Comparison of ENCODE assay signal across 10 mouse cellular contexts in the genomic region with DNA sequence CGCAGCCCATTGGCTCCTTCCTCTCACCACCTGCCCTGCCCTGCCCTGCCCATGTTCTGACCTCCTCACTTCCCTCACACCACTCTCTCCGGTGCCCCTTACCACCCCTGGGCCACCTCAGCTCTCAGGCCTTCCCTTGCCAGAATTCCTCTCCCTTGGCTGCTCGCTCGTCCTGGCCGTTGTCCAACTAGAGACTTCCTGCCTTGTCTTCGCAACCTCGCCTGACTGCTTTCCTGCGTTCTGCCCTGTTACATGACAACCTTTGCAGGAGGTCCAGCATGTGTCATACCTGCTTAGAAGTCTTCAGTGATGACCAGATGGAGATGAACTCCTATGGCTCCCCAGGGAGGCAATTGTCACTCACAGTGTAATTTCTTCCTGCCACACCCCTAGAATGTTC. TPM values are rescaled to one million over a fixed set of nuclear protein-coding genes. Genes with fewer than 3 reads are reported as not detected.
DNase-seq lines count a peak whose midpoint lies in the region; ATAC-seq and TF ChIP-seq lines count a peak whose summit lies in the region.
"Had no signal": no experiment of that assay in that cellular context is flagged by ENCODE, and none has a peak within 500 bp of the region (broad histone marks: within the 10 kb centered on the region; RNA-seq: fewer than 3 reads in every experiment).

No protein-coding gene starts in this region.

- no peak for TF ChIP-seq EP300 in heart, adult 2 months (IDR thresholded peaks at IDR 0.05; ENCODE audit: insufficient read depth, low read depth, low read length)

- H3K4me1 ChIP-seq in liver, embryonic 12.5 days, result no peaks in the 10 kb centered on the region
- H3K4me1 ChIP-seq in heart, adult 2 months (ENCODE audit: control insufficient read depth, insufficient read depth, low read length), result peaks cover 3% of the 10 kb centered on the region; the same call in 1 of the 2 replicates
- H3K4me1 ChIP-seq: embryonic facial prominence, embryonic 12.5 days had no signal

- H3K4me2 ChIP-seq in liver, embryonic 12.5 days, result no peak overlapping the region
- H3K4me2 ChIP-seq: embryonic facial prominence, embryonic 12.5 days had no signal

- DNase-seq in liver, result peak; percentile 8
- peak; percentile 48 to 52 for DNase-seq in heart, adult 2 months
- DNase-seq in kidney, adult 8-10 months, result peak; percentile 44 to 62
- peak; percentile 78 for DNase-seq in lung, postnatal 36 days
- no peak for DNase-seq in right cerebral cortex, adult 2 months (ENCODE audit: low spot score in 2 of 2)
- no peak for DNase-seq in layer of hippocampus, adult 9-10 months (ENCODE audit: low spot score)
- DNase-seq in Muller cell, postnatal 12 days (ENCODE audit: inconsistent ontology term), result no peak

- H3K9me3 ChIP-seq in liver, embryonic 12.5 days (replicated peaks), result no peaks in the 10 kb centered on the region
- H3K9me3 ChIP-seq: embryonic facial prominence, embryonic 12.5 days had no signal

- H3K27ac ChIP-seq in liver, embryonic 12.5 days, result no peak overlapping the region
- H3K27ac ChIP-seq in heart, adult 2 months, result no peak overlapping the region
- H3K27ac ChIP-seq: embryonic facial prominence, embryonic 12.5 days; liver, embryonic 14.5 days had no signal

- intact Hi-C loops in heart, adult 2 months (cut with DNase I), result no loop called here

- TF ChIP-seq CTCF in heart, adult 2 months (IDR thresholded peaks at IDR 0.05), result no peak

- no peaks in the 10 kb centered on the region for H3K36me3 ChIP-seq in liver, embryonic 12.5 days
- no peaks in the 10 kb centered on the region for H3K36me3 ChIP-seq in heart, adult 2 months (ENCODE audit: control insufficient read depth, insufficient read depth, low read length)
- H3K36me3 ChIP-seq: embryonic facial prominence, embryonic 12.5 days had no signal

- H3K4me3 ChIP-seq in liver, embryonic 12.5 days, result no peak overlapping the region
- no peak overlapping the region for H3K4me3 ChIP-seq in heart, adult 2 months
- H3K4me3 ChIP-seq: embryonic facial prominence, embryonic 12.5 days had no signal

- H3K9ac ChIP-seq in liver, embryonic 12.5 days, result no peak overlapping the region
- no peak overlapping the region for H3K9ac ChIP-seq in heart, adult 2 months (ENCODE audit: low read depth, low read length)
- H3K9ac ChIP-seq: embryonic facial prominence, embryonic 12.5 days; liver, embryonic 14.5 days had no signal

- TF ChIP-seq POLR2A in heart, adult 2 months (IDR thresholded peaks at IDR 0.05; ENCODE audit: insufficient read depth, low read depth, low read length), result no peak

- no peak for ATAC-seq in liver, embryonic 12.5 days

- no peaks in the 10 kb centered on the region for H3K79me2 ChIP-seq in heart, adult 2 months (replicated peaks; ENCODE audit: control insufficient read depth, insufficient read depth, low read length)

- 0 out of 2 replicates have a peak, but pooled peaks cover 3% of the 10 kb centered on the region for H3K27me3 ChIP-seq in liver, embryonic 12.5 days (replicated peaks)
- H3K27me3 ChIP-seq in heart, adult 2 months (ENCODE audit: control insufficient read depth, insufficient read depth, low read length), result no peaks in the 10 kb centered on the region
- H3K27me3 ChIP-seq: embryonic facial prominence, embryonic 12.5 days had no signal

- WGBS in liver, embryonic 12.5 days (ENCODE audit: insufficient replicate concordance), result 61% methylated on average over 8 of the region's 8 CpGs
- WGBS in heart, adult 2 months, result 13% methylated on average over 8 of the region's 8 CpGs

RNA-seq across cellular contexts. Expression of a gene that starts 43.7 kb away (rescaled TPM):
- 1.6 and 1.7 TPM in 2 replicates for polyA plus RNA-seq in liver, embryonic 12.5 days (2016; fragmentation: Nextera tagmentation; extraction: Ambion mirVana)
- total RNA-seq in heart, adult 2 months (2021), result 1 to 10 TPM; 3.6 to 4.7 TPM
- polyA plus RNA-seq in heart, adult 2 months (2012; rRNA removed), result 4.4 and 4.8 TPM in 2 replicates

Comparison
In these comparisons a context has a peak if more than half of its experiments do, and no peak if none do; other contexts are left out.
1. DNase-seq: peak in liver (single experiment), heart, adult 2 months (2 of 2), kidney, adult 8-10 months (2 of 2) and lung, postnatal 36 days (single experiment); none in right cerebral cortex, adult 2 months (0 of 2), layer of hippocampus, adult 9-10 months (single experiment) and Muller cell, postnatal 12 days (single experiment).